Mouse (Mus musculus) left cerebral cortex, postnatal 36 days (tissue): ENCODE measurements around the gene 4931422A03Rik. TPM values are rescaled to one million over a fixed set of nuclear protein-coding genes. Genes with fewer than 3 reads are reported as not detected.

Source experiments
- DNase-seq, 2 experiments: peaks; one replicate each; pipeline ENCODE4 v3.0.0; 2021 to 2022; ENCODE audit warnings: low spot score in 2 of 2, mixed read lengths in 1 of 2
- intact Hi-C: fragments of 180-260 bp; cut with DNase I; formaldehyde crosslinking; loops from one replicate; pipeline ENCODE4 v1.15.1; 2025
- total RNA-seq, 2 experiments: library from RNA; stranded (reverse); gene quantifications; 2 replicates each; pipeline ENCODE4 v1.2.3; 2021

The 4931422A03Rik gene
- total RNA-seq, 2 experiments from 2014 or later: not detected

DNA sequence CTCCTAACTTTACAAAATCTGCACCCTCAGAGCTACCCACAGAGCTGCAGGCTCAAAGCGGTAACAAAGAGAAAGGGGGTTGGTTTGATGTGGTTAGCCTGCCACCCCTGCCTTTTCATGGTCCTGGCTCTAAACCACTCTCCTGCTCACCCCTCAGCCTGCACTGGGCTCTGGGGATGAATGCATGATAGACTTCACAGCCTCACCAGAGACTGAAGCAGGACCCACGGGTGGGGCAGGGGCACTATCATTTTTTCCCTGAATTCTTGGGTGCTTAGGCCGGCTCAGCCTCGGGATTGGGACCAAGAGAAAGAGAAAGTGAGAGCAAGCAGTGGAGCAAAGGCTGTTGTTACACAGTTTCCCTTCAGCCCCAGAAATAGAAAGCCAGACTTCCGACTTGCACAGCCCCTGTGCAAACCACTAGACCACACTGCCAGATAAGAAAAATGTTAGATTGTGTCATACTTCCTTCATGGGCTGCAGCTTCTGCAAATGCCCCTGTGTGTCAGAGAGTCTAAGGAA, 82.5 kb downstream of the 4931422A03Rik start:
- DNase-seq: no peak
- intact Hi-C loops: no loop called here

DNA sequence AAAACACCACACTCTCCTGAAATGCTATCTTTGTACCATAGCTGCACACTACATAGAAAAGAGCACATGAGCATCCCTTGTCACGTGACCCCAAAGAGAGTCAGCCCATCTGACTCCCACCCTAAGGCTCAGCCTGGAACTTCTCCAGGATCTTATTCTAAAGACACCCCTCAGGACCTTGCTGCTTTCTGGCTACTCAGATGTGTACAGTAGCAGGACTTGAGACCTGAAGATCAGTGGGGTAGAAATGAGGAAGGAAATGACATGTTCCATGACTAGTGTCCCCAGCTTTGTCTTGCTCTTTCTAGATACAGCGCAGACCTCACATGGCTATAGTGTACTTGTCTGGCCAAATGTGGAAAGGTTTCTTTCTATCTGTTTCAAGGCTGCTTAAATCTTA, 83.3 kb downstream of the 4931422A03Rik start:
- intact Hi-C loops: no loop called here
- no peak for DNase-seq

DNA sequence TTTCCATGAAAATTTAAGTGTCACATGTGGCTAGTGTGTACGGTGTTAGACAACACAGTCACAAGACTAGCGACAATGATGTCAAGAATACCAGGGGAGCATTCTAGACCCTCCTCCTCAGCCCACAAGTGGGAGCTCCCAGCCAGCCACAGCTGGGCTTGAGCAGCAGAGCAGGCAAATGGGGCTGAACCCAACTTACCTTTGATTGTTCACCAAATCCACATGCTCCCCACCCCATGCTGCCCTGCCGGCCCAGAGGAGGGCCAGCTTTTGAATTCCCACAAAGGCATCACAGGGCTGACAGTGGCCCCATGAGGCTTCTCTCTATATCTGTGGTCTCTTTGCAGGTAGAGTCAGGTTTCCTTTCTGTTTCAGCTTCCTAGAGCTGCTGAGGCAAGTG, 87.1 kb downstream of the 4931422A03Rik start:
- intact Hi-C loops: no loop called here
- no peak for DNase-seq

DNA sequence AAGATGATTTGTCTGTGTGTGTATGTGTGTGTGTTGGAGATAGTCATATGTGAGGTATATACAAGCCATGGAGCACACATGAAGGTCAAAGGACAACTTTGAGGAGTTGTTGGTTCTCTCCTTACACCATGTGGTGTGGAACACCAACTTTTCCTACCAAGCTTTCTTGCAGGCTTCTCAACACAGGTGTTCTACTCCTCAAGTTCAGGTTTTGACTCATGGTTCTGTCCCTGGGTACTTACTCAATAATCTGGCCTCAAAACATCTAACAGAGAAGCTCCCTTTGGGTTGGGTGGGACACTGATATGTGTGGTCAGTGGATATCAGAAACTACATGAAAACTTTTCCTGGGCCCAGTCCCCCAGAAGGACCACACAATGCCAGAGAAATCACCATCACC, 89.2 kb downstream of the 4931422A03Rik start:
- intact Hi-C loops: no loop called here
- DNase-seq: no peak

DNA sequence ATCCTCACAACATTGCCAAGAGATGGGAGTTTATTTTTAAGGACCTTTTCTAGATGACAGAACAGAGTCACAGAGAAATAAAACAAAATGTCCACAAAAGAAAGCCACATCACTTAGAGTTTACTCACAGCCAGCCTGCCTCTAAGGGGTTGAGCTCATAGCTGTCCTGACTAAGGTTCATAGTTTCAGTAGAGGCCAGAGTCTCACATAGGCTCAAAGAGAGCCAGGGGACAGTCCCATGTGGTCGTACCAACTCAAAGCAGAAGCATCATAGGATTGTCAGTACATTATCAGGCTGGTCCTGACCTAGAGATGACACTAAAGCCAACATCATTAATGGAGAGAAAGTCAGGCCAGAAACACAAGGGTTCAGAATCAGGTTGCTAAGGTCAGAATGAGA, 89.6 kb downstream of the 4931422A03Rik start:
- no peak for DNase-seq
- intact Hi-C loops: no loop called here

DNA sequence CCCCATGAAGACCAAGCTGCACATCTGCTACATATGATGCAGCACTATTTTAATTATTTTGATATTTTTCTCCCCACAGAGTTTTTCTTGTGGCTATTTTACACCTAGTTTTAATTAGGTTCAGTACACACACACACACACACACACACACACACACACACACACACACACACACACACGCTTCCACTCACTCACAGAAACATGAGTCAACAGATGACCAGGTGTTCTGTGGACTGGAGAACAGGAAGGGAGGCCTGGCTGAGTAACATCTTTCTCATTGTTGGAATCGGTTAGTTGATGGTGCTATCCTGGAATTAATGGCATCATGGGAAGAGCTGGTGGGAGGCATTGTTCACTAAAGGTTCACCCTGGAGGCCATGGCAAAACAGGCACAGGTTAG, 90.5 kb downstream of the 4931422A03Rik start:
- no peak for DNase-seq
- intact Hi-C loops: no loop called here

DNA sequence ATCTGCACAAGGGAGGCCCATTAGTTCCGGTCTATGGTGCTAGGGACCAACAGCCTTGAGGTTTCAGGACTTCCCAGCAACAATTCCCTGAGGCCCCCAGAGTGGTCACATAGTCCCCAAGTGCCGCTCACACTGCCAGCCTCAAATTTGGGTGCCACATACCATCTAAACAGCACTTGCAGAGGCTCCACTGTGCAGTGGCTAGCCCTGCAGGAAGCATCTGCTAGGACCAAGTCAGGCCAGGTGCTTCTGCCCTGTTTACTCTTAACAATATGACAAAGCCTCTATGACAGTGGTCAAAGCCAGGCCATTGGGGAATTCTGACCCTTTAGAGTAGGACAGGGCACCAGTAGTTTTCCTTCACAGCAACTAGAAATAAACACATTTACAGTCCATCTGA, 91.5 kb downstream of the 4931422A03Rik start:
- intact Hi-C loops: no loop called here
- DNase-seq: no peak

DNA sequence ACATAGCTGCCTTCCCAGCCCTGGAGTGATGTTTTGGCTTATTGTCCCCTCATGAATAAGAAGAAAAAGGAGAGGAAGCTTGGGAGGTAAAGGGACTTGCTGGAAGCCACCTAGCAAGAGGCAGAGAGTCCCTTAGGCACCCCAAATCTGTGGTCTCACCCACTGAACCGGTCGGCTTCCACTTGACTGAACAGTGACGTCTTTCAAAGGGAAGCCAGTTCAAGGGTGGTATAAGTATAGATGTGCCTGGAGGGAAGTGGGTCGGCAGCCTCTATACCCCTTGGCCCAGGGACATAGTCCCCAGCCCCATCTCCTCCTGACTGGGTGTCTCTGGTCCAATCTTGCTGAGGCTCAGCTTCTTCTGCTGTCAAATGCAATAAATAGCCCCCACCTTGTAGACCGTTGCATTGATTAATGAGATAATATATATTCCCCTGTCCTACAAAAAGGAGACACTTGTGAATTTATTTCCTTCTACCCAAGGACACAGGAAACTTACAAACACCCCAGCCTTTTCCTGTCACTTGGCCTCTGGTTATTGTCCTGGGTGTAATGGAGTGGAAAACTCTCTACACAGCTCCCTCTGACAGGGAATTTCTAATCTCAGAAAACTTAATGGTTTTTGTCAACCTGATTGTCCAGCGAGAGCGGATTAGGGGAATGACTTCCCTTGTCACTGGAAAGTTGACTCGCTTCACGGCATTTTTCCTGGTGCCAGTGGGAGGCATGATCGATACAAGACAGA, 92.3 kb downstream of the 4931422A03Rik start:
- no peak for DNase-seq
- intact Hi-C loops: no loop called here

DNA sequence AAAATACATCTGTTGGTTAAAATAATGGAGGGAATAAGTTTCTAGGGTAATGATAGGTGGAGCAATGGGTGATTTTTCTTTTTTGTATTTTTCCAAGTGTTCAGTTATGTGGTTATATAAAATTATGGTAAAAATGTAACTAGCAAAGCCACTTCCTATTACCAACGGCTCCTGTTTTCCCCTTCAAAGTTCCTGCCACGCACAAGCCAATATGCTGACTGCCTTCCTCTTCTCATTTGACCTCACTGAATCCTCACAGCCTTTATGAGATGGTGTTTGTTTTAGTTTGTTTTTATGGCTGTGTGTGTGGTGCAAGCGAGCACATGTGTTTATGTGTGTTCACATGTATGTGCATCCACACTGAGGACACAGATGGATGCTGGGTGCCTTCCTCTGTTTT, 93.5 kb downstream of the 4931422A03Rik start:
- intact Hi-C loops: no loop called here

DNA sequence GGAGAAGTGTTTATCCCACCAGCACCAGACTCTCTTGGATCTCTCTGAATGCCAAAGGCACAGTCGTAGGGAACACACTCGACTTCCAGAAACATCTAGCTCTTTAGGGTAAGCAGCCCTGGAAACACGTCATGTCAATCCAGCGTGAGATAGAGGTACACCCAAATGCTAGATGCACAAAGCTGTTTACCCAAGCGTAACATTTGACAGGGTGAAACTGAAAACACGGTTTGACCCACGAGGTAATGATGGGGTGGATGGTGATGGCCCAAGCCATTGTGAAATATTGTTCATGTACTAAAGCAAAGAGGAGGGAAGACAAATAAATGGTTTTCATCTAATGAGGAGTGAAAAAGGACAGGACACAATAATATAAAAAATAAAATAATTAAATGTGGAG, 93.9 kb downstream of the 4931422A03Rik start:
- DNase-seq: no peak
- intact Hi-C loops: no loop called here

More for the DNA sequence above, 93.5 kb downstream of the 4931422A03Rik start:
- no peak for DNase-seq

DNA sequence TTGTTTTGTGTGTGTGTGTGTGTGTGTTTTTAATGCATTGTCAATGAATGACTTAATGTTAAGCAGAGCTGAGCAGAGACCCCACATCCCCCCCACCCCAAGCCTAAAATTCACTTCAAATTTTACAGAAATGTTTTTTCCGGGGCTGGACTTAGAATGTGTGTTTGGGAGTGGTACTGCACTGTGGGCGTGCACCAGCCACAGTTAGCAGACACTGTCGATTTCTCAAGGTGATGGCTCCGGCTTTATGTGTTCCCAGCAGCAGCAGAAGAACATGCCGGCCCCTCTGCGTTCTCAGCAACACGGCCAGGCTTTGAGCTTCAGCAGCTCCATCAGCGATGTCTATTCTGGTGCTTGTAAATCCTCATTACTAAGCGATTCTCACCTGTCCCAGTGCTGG, 95.7 kb downstream of the 4931422A03Rik start:
- intact Hi-C loops: no loop called here

DNA sequence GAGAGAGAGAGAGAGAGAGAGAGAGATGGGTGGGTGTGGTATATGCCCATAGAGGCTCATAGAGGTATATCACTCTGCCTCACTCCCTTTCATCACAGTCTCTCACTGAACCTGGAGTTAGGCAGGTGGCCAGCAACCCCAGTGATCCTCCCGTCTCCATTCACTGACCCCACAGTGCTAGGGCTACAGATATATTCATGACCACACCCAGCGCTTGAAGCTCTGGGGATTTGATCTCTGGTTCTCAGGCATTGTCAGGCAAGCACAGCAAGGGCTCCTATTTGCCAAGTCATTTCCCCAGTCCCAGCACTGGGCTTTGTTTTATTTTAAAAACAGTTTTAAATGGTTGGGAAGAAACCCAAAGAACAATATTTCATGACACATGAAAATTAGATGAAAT, 96.1 kb downstream of the 4931422A03Rik start:
- DNase-seq: no peak
- intact Hi-C loops: no loop called here

More for the DNA sequence above, 95.7 kb downstream of the 4931422A03Rik start:
- DNase-seq: no peak

DNA sequence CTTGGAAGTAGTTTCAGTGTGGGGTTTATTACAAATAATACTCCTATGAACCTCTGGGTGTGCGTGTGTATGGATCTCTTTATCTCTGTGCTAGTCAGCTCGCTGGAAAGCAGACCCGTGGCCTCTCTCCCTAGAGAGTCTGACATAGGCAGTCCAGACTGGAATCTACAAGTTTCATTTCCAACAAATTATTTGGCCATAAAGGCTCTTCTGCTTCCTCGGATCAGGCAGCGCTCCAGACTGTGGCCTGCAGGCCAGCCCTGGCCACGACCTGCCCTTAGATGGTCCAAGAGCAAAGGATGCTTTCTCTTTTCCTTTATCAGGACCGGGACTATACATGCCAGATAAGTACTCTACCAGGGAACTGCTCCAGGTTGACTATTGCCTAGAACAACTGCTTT, 96.7 kb downstream of the 4931422A03Rik start:
- intact Hi-C loops: no loop called here
- DNase-seq: no peak

DNA sequence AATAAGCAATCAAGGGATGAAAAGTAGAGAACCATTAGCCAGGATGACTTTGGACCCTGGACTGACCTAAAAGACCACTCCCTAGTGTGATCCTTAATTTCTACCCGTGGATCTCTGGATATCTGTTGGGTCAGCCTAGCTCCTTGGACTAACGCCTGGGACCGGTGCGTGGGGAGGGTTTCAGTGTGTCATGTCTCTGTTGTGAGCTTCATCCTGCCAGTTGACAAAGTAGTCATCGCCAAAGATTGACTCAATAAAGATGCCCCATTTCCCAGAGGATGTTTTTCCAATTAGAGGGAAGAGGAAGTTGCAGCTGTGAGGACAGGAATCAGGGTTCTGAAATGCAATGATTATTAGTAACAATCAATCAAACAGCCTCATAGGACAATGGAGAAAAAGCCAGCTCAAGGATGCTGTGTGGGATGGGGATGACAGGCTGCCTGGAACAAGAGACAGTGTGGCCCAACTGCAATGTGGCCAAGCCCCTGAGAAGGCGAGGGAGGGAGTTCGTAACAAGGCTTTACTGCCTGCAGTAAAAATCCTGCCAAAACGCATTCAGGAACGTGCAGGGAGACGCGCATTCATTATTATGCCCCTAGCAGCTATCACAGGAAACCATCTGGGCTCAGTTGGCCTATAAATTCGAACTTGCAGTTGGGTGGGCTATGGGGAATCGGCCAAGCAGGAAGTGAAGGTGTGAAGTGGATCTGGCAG, 97.7 kb downstream of the 4931422A03Rik start:
- DNase-seq: no peak
- intact Hi-C loops: no loop called here

DNA sequence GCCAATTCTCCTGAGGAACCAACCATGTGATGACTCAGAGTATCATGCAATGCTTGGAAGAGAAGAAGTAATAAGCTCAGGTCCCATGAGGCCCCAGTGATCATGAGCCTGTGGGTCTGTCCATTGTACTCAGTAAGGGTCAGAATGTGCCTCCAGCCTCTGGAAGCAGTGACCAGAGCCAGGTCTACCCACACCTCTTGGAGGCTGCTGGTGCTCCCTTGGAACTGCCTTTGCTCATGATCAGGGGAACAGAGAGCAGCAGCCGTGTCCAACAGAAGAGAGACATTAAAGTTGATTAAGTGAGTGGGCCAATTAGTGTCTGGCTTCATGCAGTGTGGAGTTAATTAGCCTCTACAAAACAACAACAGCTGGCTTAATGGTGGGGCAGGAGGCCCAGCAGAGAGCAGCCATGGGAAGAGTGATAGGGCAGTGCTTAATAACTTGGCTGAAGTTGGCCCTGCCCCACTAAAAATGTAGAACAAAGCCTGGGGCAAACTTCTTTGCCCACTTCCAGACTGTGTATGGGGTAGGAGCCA, 100.5 kb downstream of the 4931422A03Rik start:
- DNase-seq: no peak
- intact Hi-C loops: no loop called here

DNA sequence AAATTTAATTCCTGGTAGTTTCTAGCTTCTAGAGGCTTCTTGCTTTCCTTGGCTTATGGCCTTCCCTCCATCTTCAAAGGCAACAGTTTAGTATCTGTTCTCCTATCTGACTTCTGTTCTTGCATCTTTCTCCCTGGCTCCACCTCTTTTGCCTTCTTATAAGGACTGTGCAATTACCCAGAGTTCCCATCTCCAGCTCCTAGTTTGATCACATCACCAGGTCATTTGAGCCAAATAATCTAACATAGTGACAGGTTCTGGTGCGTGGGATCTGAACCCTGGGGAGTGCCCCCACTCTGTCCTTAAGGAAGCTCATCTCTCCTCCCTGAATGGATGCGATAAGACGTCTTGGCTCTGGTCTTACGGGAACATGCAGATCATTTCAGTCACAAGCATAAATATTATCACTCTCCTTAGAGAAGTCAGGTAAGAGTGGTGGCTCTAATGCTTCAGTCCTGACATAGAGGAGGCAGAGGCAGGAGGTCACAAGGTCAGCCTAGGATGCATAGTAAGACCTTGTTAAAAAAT, 101.5 kb downstream of the 4931422A03Rik start:
- no peak for DNase-seq
- intact Hi-C loops: no loop called here

DNA sequence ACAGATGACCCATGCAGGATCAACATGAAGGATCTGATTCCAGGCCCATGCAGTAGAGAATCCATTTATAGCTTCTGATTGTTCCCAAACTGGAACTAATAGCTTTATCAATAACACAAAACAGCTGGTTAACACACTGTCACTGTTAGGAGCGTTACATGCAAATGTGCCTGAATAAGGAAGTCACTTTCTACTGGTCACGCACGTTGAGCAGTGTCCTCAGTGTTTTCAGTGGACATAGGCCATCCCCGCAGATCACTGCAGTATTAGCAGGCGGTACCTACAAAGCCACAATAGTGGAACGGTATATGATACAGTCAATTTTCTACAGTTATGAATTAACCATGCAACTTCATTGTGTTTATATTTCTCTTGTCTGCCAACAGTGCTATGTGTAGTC, 108.7 kb downstream of the 4931422A03Rik start:
- no peak for DNase-seq
- intact Hi-C loops: no loop called here

DNA sequence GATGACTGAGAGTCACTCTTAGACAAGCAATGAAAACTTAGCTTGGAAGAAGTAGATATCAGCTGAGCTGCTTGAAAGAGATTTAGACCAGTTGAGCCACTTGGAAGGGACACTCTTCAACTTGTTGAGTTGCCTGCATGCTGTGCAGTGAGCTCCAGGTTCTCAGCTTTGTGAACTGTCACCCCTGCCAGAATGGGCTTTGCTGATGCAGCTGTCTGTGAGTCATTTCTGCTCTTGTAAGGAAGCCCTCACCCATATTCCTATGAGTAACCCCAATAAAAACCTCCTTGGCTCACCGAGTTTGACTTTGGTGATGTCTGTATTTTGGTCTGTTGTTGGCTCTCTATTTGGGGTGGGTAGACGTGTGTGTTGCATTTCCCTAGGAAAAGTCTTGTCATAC, 109.8 kb downstream of the 4931422A03Rik start:
- no peak for DNase-seq
- intact Hi-C loops: no loop called here

DNA sequence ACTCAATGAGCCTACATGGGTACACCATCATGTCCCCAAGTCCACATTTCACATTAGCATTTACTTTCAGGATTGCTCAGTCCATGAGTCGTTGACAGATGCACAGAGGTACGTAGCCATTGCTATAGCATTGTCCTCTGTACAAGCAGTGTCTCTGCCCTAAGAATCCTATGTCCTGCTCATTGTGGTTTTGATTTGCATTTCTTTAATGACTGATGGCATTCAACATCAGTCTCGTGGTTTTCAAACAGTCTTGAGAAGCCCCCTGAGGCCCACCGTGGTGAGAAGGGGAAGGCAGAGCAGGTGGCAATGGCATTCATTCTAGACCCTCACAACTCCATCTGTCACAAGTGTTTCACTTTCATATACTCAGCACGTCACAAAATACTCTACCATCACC, 110.8 kb downstream of the 4931422A03Rik start:
- DNase-seq: no peak
- intact Hi-C loops: no loop called here
